Mouse (Mus musculus): Measurements from ENCODE around the gene Pbld2. TPM values are rescaled to one million over a fixed set of nuclear protein-coding genes. Genes with fewer than 3 reads are reported as not detected.
"Not testable (repeated sequence)": the region's sequence is repeated elsewhere in the genome, so short reads cannot be mapped to it uniquely, and the experiment has no call there.

Pbld2 gene
- total RNA-seq, 2 experiments from 2014 or later = 1.3 to 1.6 TPM

DNA sequence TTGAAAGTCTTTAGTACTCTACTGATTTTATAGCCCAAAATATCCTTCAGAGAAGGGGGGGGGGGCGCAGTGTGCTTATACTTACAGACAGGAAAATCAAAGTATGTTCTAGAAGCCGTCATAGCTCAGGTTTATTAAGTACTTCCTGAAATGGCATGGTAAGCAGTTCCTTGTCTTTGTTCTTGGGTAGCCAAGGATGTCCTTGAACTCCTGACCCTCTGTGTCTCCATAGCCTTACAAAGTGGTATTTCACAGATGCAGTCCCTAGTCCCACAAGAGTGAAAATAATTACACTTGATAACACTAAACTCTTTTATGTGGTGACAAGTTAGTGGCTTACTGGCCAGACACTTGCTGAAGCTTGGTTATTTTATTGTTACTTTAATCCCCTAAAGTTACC lies 901 bp downstream of the Pbld2 start:
- DNase-seq (ENCODE audit: extremely low spot score in 1 of 2, low spot score in 1 of 2) = no peak

DNA sequence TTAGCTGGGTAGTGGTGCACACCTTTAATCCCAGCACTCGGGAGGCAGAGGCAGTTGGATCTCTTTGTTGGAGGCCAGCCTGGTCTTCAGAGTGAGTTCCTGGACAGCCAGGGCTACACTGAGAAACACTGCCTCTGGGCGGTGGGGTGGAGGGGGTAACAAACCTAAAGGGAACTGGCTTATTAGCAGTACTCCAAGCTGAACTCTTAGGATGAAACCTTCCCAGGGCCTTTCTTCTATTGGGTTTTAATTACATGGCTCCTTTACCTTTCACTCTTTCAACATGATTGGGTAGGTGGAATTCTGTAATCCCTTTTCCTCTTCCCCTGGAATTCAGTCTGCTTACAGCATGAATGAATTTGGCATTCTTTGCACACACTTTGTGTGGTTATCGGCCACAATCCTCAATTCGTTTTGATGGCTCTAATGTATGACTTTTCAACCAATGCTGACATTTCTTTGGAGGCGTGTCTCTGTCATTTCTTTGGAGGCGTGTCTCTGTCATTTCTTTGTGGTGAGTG lies 1.4 kb downstream of the Pbld2 start:
- DNase-seq (ENCODE audit: extremely low spot score in 1 of 2, low spot score in 1 of 2) = no peak

DNA sequence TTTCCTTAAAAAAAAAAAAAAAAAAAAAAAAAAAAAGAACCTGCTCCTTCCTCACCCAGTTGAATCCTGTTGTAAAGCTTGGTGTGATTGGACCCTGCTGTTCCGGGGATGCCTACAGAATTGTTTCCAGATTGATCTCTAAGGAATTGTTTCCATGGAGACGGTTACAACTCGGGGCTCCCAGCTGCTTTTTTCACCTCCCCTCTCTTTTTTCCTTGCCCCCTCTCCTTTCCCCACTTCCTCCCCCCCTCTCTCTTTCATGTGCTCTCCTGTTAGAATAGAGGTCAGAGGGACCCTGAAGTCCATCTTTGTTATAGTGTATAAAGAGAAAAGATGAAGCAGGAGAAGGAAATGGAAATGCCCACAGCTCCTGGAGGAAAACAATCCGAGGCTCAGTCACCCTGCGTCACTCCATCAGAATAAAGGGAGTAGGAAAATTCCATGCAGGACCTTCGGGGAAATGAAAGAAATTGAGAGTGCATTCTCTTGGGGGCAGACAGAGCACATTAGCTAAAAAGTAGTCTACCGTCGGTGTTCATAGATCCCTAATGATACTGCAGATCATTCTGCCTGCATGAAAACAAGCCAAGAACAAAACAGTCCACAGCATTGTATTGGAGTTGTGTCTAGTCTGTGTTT lies 2.2 kb downstream of the Pbld2 start:
- DNase-seq (ENCODE audit: extremely low spot score in 1 of 2, low spot score in 1 of 2) = no peak

DNA sequence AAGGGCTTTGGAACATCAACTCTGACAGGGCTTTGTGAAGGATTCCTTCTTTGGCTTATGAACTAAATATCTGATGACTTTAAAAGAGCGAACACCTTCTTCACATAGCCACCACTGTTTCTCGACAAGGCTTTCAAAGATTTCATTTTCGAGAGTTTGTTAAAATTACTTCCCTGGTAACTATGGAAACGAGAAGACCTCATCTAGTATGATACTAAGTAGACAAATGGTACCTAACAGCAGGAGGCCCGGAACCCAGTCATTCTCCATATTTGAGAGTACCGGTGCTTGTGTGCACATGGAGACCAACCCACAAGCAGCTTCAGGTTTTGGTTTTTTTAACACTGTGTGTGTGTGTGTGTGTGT lies 2.7 kb downstream of the Pbld2 start:
- no peak for DNase-seq (ENCODE audit: extremely low spot score in 1 of 2, low spot score in 1 of 2)

DNA sequence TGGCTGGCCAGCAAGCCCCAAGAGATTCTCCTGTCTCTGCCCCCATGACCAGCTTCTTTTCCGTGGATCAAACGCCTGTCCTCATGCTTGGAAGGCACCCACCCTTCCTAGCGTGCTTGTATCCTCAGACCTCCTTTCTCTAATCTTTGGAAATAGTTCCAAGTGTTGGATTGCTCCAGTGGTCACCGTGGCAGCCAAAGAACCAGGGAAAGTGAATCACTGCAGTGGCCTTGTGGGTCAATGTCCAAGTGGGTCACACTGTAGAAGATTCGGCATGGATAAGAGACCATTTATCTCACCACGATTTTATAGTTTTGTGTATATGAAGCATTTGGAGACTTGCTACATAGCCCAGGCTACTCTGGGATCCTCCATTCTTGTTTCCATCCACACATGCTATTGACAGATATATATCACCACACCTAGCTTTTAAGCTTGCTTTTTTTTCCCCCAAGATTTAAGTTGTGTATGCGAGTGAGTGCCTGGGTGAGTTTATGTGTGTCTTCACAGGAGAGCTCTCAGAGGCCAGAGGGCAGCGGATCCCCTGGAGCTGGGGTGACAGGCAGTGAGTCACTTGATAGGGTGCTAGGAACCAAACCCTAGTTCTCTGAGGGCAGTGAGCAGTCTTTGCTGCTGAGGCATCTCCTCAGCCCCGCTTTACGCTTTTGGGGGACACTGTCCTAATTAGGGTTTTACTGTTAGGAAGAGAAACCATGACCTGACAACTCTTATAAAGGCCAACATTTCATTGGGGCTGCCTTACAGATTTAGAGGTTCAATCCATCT lies 3.5 kb downstream of the Pbld2 start:
- no peak for DNase-seq (ENCODE audit: extremely low spot score in 1 of 2, low spot score in 1 of 2)

DNA sequence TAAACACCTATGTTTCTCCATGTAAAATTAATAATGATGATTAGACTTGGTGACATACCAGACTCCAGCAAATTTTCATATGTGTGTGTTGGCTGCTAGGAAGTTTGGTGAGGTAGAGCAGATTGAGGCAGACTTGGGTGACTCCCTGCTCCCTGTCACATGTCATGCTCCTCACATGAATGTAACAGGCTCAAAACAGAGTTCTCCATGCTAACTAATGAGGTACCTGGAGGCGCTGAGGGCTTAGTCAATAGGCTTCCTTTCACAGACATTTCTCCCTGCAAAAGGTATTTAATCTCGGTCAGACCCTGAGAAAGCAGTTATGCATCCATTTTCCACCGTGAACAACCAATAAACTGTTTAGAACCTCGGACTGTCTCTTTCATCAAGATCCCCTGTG lies 4.3 kb downstream of the Pbld2 start:
- DNase-seq (ENCODE audit: extremely low spot score in 1 of 2, low spot score in 1 of 2) = no peak

DNA sequence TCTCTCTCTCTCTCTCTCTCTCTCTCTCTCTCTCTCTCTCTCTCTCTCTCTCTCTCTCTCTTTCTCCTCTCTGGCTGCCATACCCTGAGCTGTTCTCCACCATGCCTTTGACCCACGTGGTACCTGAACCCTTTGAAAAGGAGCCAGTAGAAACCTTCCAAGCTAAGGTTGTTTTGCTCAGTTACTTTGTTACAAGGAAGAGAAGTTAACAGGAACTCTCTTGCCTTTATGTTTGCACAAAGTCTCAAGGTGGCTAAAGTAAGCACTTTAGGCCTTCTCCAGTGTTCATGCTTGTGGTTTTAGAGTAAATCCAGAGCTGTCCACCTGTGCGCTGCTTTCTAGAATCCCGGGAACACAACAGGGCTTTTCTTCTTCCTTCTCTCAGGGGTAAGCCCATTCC lies 8.2 kb downstream of the Pbld2 start:
- no peak for DNase-seq (ENCODE audit: extremely low spot score in 1 of 2, low spot score in 1 of 2)

DNA sequence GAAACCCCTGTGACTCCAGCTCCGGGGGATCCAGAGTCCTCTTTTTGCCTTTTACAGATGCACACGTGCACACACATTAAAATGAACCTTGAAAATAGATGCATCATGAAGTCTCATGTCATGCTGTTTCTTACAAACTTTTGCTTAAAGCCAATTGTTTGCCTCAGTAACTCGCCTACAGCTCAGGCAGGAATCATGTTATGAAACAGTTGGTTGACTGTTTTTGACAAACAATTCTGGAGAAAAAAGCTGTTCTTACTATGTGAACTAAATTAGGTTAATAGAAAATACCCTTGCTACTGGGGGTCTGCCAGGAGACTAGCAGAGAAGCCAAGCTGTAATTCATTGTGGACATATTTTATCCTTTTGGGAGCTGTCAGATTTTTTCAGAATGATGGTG lies 8.8 kb downstream of the Pbld2 start:
- no peak for DNase-seq (ENCODE audit: extremely low spot score in 1 of 2, low spot score in 1 of 2)

DNA sequence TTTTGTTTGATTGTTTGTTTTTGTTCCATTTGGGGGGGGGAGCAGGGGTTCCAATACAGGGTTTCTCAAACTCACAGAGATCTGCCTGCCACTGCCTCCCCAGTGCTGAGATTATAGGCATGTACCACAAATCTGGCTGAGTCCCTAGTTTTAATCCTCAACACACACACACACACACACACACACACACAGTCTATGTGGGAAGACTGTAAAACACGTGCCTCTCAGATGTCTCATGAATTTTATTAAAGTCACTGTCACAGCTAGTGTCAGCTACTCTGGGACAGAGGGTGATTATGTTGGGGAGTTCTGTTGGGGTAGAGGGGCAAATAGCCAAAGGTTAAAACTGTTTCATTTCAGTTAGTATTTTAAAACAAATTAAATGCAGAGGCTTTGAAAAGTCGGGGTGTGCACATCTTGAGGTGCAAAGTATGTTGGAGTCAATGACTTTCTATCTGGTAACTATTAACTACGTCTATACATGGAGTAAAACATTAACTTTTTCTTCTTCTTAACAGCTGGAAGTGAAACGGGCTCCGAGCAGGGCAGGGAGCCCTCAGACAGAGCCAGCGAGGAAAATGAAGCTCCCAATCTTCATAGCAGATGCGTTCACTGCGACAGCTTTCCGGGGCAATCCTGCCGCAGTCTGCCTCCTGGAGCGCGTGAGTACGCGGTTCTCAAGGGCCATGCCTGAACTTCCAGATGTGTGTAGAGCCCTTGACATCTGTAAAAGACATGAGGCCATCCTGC lies 14.6 kb downstream of the Pbld2 start:
- DNase-seq (ENCODE audit: extremely low spot score in 1 of 2, low spot score in 1 of 2) = no peak

DNA sequence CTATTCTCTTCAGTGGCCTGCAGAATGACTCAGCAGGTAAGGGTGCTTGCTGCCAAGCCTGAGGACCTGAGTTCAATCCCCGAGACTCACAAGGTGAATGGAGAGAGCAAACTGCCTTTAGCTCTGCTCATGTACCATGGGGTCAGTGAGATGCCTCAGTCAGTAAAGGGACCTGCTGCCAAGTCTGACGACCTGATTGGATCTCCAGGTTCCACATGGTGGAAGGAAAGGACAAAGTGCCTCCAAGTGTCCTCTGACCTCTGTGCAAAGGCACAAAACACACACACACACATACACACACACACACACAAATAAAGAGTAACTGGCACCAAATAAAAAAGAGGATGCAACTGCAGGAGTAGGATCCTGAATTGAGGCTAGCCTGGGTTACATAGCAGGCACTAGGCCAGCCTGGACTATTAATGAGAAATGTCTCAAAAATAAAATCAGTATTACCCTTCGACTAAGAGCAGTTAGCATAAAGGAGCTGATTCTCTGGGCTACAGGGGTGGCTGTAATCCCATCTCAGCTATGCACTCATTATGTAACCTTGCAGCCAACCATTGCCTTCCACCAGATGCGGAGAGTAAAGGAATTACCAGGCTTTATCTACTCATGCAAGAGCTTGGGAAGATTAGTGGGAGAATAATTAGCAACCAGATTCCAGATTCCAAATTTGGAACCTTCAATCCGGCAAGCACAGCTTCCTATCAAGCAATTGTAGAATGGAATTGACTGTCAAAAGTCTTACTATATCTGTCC lies 15.9 kb downstream of the Pbld2 start:
- DNase-seq (ENCODE audit: extremely low spot score in 1 of 2, low spot score in 1 of 2) = no peak

DNA sequence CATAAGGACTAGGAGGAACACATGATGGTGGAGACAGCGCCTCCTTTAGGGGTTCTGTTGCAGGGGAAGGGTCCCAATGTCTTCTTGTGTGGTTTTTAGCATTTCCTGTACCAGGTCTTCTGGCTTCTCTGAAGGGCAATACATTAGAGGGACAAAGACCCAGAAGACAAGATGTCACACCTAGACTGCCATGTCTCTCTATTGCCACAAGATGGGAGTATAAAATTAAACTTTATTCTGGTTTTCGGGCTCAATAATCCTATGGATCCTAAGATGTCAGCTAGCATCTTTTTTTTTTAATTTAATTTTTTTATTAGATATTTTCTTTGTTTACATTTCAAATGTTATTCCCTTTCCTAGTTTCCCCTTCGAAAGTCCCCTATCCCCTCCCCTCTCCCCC lies 19.0 kb downstream of the Pbld2 start:
- DNase-seq (ENCODE audit: extremely low spot score in 1 of 2, low spot score in 1 of 2) = no peak

DNA sequence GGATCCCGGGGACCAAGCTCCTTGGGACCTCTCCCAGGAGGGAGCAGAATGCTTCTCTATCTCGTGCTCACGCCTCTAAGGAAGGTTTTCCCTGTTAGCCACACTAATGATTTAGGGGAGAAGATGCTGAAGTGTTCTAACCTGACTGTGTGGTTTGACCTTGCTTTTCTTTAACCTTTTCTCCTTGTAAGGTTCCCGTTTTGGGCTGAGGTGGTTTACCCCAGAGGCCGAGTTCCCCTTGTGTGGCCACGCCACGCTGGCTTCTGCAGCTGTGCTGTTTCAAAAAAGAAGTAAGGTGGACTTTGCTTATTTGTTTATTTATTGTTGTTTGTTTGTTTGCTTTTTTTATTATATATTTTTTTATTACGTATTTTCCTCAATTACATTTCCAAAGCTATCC lies 23.6 kb downstream of the Pbld2 start:
- no peak for DNase-seq (ENCODE audit: extremely low spot score in 1 of 2, low spot score in 1 of 2)

DNA sequence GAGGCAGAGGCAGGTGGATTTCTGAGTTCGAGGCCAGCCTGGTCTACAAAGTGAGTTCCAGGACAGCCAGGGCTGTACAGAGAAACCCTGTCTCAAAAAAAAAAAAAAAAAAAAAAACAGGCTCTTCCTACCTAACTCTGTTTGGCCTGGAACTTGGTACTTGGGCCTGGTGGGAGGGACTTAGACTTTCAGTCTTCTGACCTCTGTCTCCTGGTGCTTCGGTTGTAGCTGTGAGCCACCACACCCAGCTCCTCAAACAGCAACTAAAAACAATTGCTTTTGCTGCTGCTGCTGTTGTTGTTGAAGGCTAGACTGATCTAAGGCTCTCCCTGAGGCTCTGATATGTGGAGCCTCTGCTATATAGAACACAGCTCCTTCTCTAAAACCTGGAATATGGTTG lies 25.0 kb downstream of the Pbld2 start:
- no peak for DNase-seq (ENCODE audit: extremely low spot score in 1 of 2, low spot score in 1 of 2)

DNA sequence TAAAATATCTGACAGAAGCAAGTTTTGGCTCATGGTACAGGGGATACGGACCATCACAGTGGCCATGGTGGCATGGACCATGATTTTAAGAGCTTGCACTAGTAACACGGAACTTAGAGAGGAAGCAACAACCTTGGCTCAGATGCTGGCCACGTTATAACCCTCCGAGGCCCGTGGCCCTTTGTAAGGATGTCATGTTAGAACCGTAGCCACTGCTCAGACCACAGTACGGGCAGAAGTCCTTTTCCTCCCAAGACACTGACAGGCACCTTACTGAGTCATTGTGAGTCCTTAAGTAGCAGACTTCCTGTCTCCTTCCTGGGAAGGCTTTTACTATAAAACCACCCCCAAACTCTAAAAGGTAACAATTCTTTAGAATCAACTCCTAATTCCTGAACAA lies 27.2 kb downstream of the Pbld2 start:
- no peak for DNase-seq (ENCODE audit: extremely low spot score in 1 of 2, low spot score in 1 of 2)

DNA sequence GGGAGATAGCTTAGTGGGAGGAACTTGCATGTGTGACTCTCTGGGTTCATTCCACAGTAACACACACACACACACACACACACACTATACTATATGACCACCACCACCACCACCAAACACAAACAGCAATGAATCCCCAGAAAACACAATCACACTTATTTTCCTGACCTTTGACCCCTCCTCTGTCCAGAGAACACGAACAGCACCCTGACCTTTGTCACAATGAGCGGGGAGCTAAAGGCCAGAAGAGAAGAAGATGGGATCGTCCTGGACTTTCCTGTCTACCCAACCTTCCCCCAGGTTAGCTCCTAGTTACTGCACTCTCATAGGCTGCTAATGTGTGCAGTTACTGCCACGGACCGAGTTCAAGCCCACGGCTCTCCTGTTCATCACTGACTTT lies 27.9 kb downstream of the Pbld2 start:
- no peak for DNase-seq (ENCODE audit: extremely low spot score in 1 of 2, low spot score in 1 of 2)

DNA sequence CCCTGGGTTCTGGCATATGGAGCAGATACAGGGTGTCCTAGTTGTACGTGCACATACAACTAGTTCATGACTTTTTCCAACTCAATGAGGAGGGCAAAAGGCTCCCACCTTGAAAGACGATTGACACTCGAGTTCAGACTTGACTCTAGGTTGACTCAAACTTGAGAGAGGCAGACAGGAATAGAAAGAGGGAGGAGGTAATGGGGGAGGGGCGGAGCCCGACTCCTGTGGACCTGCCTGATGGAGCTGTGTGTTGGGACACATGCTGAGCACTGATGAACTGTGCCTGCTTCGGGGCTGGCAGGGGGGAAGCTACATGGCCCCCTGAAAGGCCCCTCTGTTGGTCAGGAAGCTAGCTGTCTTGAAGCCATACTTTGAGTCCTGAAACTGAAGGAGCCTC lies 28.9 kb downstream of the Pbld2 start:
- no peak for DNase-seq (ENCODE audit: extremely low spot score in 1 of 2, low spot score in 1 of 2)

DNA sequence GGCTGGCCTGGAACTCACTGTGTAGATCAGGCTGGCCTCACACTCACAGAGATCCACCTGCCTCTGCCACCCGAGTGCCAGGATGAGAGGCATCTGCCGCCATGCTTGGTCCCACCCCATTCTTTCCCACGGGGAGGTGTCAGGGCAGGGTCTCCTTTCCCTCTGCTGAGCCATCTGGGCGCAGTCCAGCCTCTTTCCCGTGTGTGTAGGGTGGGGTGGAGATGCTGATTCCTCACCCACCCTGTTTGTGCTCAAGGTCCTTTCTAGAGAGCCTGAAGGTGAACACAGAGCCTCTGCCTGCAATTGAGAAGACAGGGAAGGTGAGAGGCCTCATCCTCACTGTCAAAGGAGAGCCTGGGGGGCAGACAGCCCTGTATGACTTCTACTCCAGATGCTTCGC lies 30.0 kb downstream of the Pbld2 start:
- DNase-seq (ENCODE audit: extremely low spot score in 1 of 2, low spot score in 1 of 2) = not testable (repeated sequence)

DNA sequence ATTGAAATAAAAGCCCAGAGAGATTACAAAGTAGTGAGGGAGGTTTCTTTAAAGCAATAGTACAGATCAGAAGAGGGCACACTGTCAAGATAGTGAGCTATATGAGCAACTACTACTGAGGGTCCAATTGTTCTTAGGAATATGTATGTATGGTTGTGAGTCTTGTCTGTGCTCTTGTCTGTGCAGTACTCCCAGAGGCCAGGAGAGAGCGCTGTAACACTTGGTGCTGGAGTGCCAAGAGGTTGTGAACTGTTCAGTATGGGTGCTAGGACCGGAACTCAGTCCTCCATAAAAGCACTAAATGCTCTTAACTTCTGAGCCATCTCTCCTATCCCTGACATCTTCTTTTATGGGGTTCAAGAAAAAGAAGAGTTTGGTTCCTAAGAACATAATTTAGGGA lies 30.5 kb downstream of the Pbld2 start:
- DNase-seq (ENCODE audit: extremely low spot score in 1 of 2, low spot score in 1 of 2) = no peak

DNA sequence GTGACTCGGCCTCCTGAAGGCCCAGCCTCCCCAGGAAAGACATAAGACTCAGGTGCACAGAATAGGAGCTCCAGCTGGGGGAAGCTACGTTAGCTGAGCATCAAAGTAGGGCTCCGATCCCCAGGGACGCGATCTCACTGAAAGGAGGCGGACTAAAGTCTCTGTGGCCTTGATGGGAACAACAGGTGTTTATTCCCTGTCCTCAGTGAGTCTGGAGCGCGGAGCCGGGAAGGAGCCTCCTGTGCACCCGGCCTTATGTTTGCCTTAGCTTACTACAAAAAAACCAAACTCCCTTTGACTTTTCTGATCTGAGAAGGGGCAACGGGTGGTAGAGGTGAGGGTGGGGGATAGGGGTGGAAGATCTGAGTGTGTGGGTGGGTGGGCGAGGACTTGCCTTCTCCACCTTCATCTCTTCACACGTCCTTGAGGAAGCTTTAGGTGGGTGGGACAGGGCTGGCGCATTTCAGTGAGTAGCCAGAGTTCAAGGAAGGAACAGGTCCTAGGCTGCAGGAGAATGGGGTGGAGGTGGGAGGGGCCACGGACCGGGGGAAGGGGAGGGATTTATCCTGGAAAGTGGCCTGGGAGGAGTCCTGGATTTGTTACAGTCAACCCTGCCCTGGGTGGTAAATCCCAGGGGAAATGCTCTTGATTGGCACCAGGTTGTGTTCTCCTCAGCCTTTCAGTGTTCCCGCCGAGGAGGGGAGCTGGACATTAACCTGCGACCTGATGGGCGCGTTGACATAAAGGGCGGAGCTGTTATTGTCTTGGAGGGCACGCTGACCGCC lies 33.0 kb downstream of the Pbld2 start:
- DNase-seq (ENCODE audit: extremely low spot score in 1 of 2, low spot score in 1 of 2) = no peak

DNA sequence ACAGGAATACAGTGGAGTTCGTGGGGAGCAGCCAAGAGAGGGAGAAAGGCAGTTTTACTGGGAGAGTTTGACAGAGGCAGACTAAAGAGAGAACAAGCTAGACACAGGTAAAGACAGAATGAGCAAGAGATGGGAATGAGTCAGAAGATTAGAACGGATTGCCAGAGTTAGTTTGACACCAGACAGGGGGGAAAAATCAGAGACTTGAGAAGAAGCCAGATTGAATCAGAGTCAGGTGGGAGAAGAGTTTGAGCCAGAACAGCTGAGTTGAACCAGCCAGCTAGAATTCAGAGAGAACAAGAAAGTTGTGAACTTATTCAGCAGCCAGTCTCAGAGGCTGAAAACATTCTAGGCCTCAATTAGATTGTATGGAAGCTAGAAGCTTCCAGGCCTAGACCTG lies 35.7 kb downstream of the Pbld2 start, which contains the start of gene Pbld1:
Gene Pbld1 (plus strand): TSS at position 301 of the 400 bp plus-strand sequence.
- DNase-seq (ENCODE audit: extremely low spot score in 1 of 2, low spot score in 1 of 2) = no peak
